Mouse (Mus musculus): ENCODE data around the gene Dlg4.

Gene Dlg4

GRCm38 (mm10) chr11:70019495-70020021 is 2.8 kb downstream of the Dlg4 start:
- DNase-seq (ENCODE audit: low spot score): no peak

- no peak for DNase-seq (ENCODE audit: low spot score)
Measured at GRCm38 (mm10) chr11:70020022-70020631, 3.4 kb downstream of the Dlg4 start.

GRCm38 (mm10) chr11:70020731-70021263 is 4.1 kb downstream of the Dlg4 start:
- DNase-seq (ENCODE audit: low spot score): peak; percentile 93

GRCm38 (mm10) chr11:70021264-70022132 is 4.8 kb downstream of the Dlg4 start:
- DNase-seq (ENCODE audit: low spot score): peak; percentile 100

GRCm38 (mm10) chr11:70023481-70024150 is 6.9 kb downstream of the Dlg4 start:
- DNase-seq (ENCODE audit: low spot score): peak; percentile 71

- DNase-seq (ENCODE audit: low spot score): no peak
Measured at GRCm38 (mm10) chr11:70024151-70024514, 7.4 kb downstream of the Dlg4 start.

GRCm38 (mm10) chr11:70026689-70027088 is 9.9 kb downstream of the Dlg4 start:
- DNase-seq (ENCODE audit: low spot score): peak; percentile 83

GRCm38 (mm10) chr11:70027397-70027796 is 10.7 kb downstream of the Dlg4 start:
- peak; percentile 7 for DNase-seq (ENCODE audit: low spot score)

GRCm38 (mm10) chr11:70028401-70029129 is 11.8 kb downstream of the Dlg4 start:
- DNase-seq (ENCODE audit: low spot score): no peak

- peak; percentile 99 for DNase-seq (ENCODE audit: low spot score)
Measured at GRCm38 (mm10) chr11:70029130-70029801, 12.5 kb downstream of the Dlg4 start.

- no peak for DNase-seq (ENCODE audit: low spot score)
Measured at GRCm38 (mm10) chr11:70029829-70030550, 13.2 kb downstream of the Dlg4 start.

GRCm38 (mm10) chr11:70030651-70031320 is 14.0 kb downstream of the Dlg4 start:
- no peak for DNase-seq (ENCODE audit: low spot score)

GRCm38 (mm10) chr11:70031321-70031670 is 14.6 kb downstream of the Dlg4 start:
- no peak for DNase-seq (ENCODE audit: low spot score)

- DNase-seq (ENCODE audit: low spot score): no peak
Measured at GRCm38 (mm10) chr11:70038174-70038573, 21.4 kb downstream of the Dlg4 start.

GRCm38 (mm10) chr11:70039631-70040030 is 22.9 kb downstream of the Dlg4 start:
- no peak for DNase-seq (ENCODE audit: low spot score)

- no peak for DNase-seq (ENCODE audit: low spot score)
Measured at GRCm38 (mm10) chr11:70040184-70040583, 23.4 kb downstream of the Dlg4 start.

GRCm38 (mm10) chr11:70042309-70043085 is 25.8 kb downstream of the Dlg4 start:
- no peak for DNase-seq (ENCODE audit: low spot score)

- DNase-seq (ENCODE audit: low spot score): no peak
Measured at GRCm38 (mm10) chr11:70043665-70044064, 26.9 kb downstream of the Dlg4 start.

GRCm38 (mm10) chr11:70045435-70045834 is 28.7 kb downstream of the Dlg4 start:
- DNase-seq (ENCODE audit: low spot score): peak; percentile 15

All from embryo, embryonic 10.5 days (tissue).